Comparison of ENCODE assay signal across 7 mouse cellular contexts in genomic region chrX:163908337-163909250, GRCm38 (mm10). TPM values are rescaled to one million over a fixed set of nuclear protein-coding genes. Genes with fewer than 3 reads are reported as not detected.
DNase-seq lines count a peak whose midpoint lies in the region; ATAC-seq lines count a peak whose summit lies in the region.

TSS of gene Ap1s2 (plus strand) at chrX:163909017.

- H3K27me3 ChIP-seq in intestine, embryonic 15.5 days (replicated peaks): no peaks in the 10 kb centered on the region
- H3K27me3 ChIP-seq in midbrain, embryonic 10.5 days (ENCODE audit: low read depth, poor library complexity, severe bottlenecking): peaks cover 61% of the 10 kb centered on the region

- H3K4me3 ChIP-seq in intestine, embryonic 15.5 days (replicated peaks): peak within 1 kb of the TSS; percentile 59
- peak within 1 kb of the TSS; percentile 67 for H3K4me3 ChIP-seq in midbrain, embryonic 10.5 days

- intact Hi-C loops in gastrocnemius, postnatal 36 days (cut with DNase I): loop anchor here (2.0 kb wide), 1 partner anchor 50 kb away; the partner anchor contains the start of gene Zrsr2
- intact Hi-C loops in left cerebral cortex, postnatal 25 days (cut with DNase I): loop anchor here (2.0 kb wide), 3 partner anchors 32 to 60 kb away; partner anchors contain the start of gene Zrsr2

- WGBS in intestine, embryonic 15.5 days: 18% methylated on average over 76 of the region's 80 CpGs
- 21% methylated on average over 79 of the region's 80 CpGs for WGBS in midbrain, embryonic 10.5 days

- H3K36me3 ChIP-seq in intestine, embryonic 15.5 days: no peaks in the 10 kb centered on the region
- H3K36me3 ChIP-seq in midbrain, embryonic 10.5 days: peaks cover 5% of the 10 kb centered on the region; the same call in 1 of the 2 replicates

- no peaks in the 10 kb centered on the region for H3K4me1 ChIP-seq in intestine, embryonic 15.5 days (replicated peaks)
- H3K4me1 ChIP-seq in midbrain, embryonic 10.5 days: no peaks in the 10 kb centered on the region; the same call in 1 of the 2 replicates

- peak; percentile 96 for DNase-seq in adrenal gland, adult 2 months
- peak; percentile 81 for DNase-seq in embryo, embryonic 11.5 days (ENCODE audit: low read depth, low spot score)
- DNase-seq in gastrocnemius, postnatal 36 days: peak; percentile 85 to 91
- peak; percentile 91 to 97 for DNase-seq in left cerebral cortex, postnatal 25 days (ENCODE audit: low spot score in 2 of 2)
- peak; percentile 92 for DNase-seq in midbrain, embryonic 10.5 days (ENCODE audit: low spot score)
- peak; percentile 85 for DNase-seq in right cerebral cortex, postnatal 4 days

- H3K27ac ChIP-seq in intestine, embryonic 15.5 days: peak within 1 kb of the TSS; percentile 78
- H3K27ac ChIP-seq in midbrain, embryonic 10.5 days (replicated peaks): peak within 1 kb of the TSS; percentile 91

- H3K4me2 ChIP-seq in intestine, embryonic 15.5 days (replicated peaks): peak within 1 kb of the TSS; percentile 58

- peak within 1 kb of the TSS; percentile 52 for H3K9ac ChIP-seq in intestine, embryonic 15.5 days

- peak; percentile 100 for ATAC-seq in intestine, embryonic 15.5 days

- H3K9me3 ChIP-seq in intestine, embryonic 15.5 days: no peaks in the 10 kb centered on the region
- peaks cover 10% of the 10 kb centered on the region for H3K9me3 ChIP-seq in midbrain, embryonic 10.5 days (replicated peaks)

RNA-seq across cellular contexts. Expression of gene Ap1s2, which starts in this region (rescaled TPM):
- total RNA-seq in adrenal gland, adult 2 months (2021): 10 to 100 TPM; 12.1 to 17.2 TPM
- polyA plus RNA-seq in adrenal gland, adult 2 months (2012; rRNA removed): 4.6 and 5.0 TPM in 2 replicates
- 10 to 100 TPM; 25.8 to 29.7 TPM for total RNA-seq in gastrocnemius, postnatal 36 days (2021)
- 19.4 and 24.2 TPM in 2 replicates for polyA plus RNA-seq in intestine, embryonic 15.5 days (2015; fragmentation: Nextera tagmentation; extraction: Ambion mirVana)
- 10 to 100 TPM; 33.1 to 40.0 TPM for total RNA-seq in left cerebral cortex, postnatal 25 days (2021)
- polyA plus RNA-seq in midbrain, embryonic 10.5 days (2016; fragmentation: Nextera tagmentation; extraction: Ambion mirVana): 30.7 and 32.0 TPM in 2 replicates

Comparison
In these comparisons a context has a peak if more than half of its experiments do, and no peak if none do; other contexts are left out.
1. Peak in every context shown above with its lines: DNase-seq, ATAC-seq, H3K4me3 ChIP-seq and H3K27ac ChIP-seq.